Mouse (Mus musculus) Muller cell, postnatal 12 days (primary cell): Measurements from ENCODE around the gene Sh2b2.

Experiments
- DNase-seq: peaks from one replicate; pipeline ENCODE4 v3.0.0-alpha.2; 2015; ENCODE audit errors: inconsistent ontology term

The Sh2b2 gene

GRCm38 (mm10) chr5:136246452-136246838, at the start of gene Sh2b2:
Gene Sh2b2, minus strand, starts transcription at chr5:136246556.
- no peak for DNase-seq

- DNase-seq: peak; percentile 52
Observed at GRCm38 (mm10) chr5:136292971-136293418, 46.6 kb upstream of the Sh2b2 start.

GRCm38 (mm10) chr5:136292361-136292760, 46.0 kb upstream of the Sh2b2 start:
- DNase-seq: no peak

- DNase-seq: no peak
Observed at GRCm38 (mm10) chr5:136291562-136291961, 45.2 kb upstream of the Sh2b2 start.

- DNase-seq: no peak
Observed at GRCm38 (mm10) chr5:136289776-136290175, 43.4 kb upstream of the Sh2b2 start.

- DNase-seq: no peak
Observed at GRCm38 (mm10) chr5:136288351-136289081, 42.2 kb upstream of the Sh2b2 start.

GRCm38 (mm10) chr5:136286566-136286965, 40.2 kb upstream of the Sh2b2 start:
- DNase-seq: no peak

- no peak for DNase-seq
Observed at GRCm38 (mm10) chr5:136285106-136285505, 38.8 kb upstream of the Sh2b2 start.

- no peak for DNase-seq
Observed at GRCm38 (mm10) chr5:136281351-136281750, 35.0 kb upstream of the Sh2b2 start.

GRCm38 (mm10) chr5:136274739-136275138, 28.4 kb upstream of the Sh2b2 start:
- DNase-seq: no peak

- DNase-seq: no peak
Observed at GRCm38 (mm10) chr5:136269937-136270336, 23.6 kb upstream of the Sh2b2 start.

- DNase-seq: no peak
Observed at GRCm38 (mm10) chr5:136266077-136266476, 19.7 kb upstream of the Sh2b2 start.

- no peak for DNase-seq
Observed at GRCm38 (mm10) chr5:136263342-136263741, 17.0 kb upstream of the Sh2b2 start.

GRCm38 (mm10) chr5:136258919-136259318, 12.6 kb upstream of the Sh2b2 start:
- peak; percentile 58 for DNase-seq

- DNase-seq: peak; percentile 77
Observed at GRCm38 (mm10) chr5:136252899-136253298, 6.5 kb upstream of the Sh2b2 start.

GRCm38 (mm10) chr5:136251004-136251403, 4.6 kb upstream of the Sh2b2 start:
- DNase-seq: no peak

- DNase-seq: no peak
Observed at GRCm38 (mm10) chr5:136248441-136248840, 2.1 kb upstream of the Sh2b2 start.

- no peak for DNase-seq
Observed at GRCm38 (mm10) chr5:136245541-136246451, 560 bp downstream of the Sh2b2 start.

- DNase-seq: peak; percentile 96
Observed at GRCm38 (mm10) chr5:136244762-136245540, 1.4 kb downstream of the Sh2b2 start.

- peak; percentile 42 for DNase-seq
Observed at GRCm38 (mm10) chr5:136243851-136244761, 2.2 kb downstream of the Sh2b2 start.

GRCm38 (mm10) chr5:136241161-136241560, 5.2 kb downstream of the Sh2b2 start:
- DNase-seq: no peak
